Mouse (Mus musculus) lung, postnatal 0 days (tissue): ENCODE results near the gene Acsf3.

Experiments used
- CTCF ChIP-seq: IDR thresholded peaks from 2 replicates; pipeline ENCODE4 v1.5.1; 2016; ENCODE audit warnings: antibody characterized with exemption, mild to moderate bottlenecking
- EP300 ChIP-seq: IDR thresholded peaks from 2 replicates; pipeline ENCODE4 v1.6.1; 2016; ENCODE audit warnings: antibody characterized with exemption, mild to moderate bottlenecking, control low read depth

DNA sequence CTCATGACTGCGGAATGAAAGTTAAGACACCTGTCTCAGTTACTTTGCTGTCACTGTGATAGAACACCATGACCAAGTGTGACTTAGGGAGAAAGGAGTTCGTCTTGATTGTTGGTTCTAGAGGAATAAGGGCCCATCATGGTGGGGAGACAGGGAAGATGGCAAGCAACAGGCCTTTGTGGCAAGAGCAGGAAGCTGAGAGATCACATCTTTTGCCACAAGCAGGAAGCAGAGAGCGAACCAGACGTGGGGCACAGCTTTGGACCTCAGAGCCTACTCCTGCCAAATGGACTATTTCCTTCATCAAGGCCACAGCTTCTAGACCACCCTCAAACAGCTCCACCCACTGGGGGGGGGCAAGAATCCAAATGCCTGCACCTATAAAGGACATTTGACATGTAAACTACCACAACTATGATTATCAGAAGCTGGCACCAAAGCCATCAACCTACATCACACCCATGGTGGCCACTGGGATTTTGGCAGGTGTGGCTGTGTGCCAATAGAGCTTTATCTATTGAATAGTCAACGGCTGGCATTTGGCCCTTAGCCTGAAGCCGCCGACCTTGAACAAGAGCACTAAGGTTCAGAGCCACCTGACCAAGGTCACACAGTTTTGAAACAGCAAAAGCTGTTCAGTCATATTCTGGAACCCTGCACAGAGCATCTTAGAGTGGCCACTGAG lies 10.4 kb upstream of the Acsf3 start:
- no peak for TF ChIP-seq EP300
- TF ChIP-seq CTCF: no peak
